Mouse (Mus musculus) lung, adult 18-20 months (tissue): ENCODE data around the gene Scnm1.

Experiments
- DNase-seq, 2 experiments: peaks; one replicate each; pipeline ENCODE4 v3.0.0; 2022; ENCODE audit warnings: mixed read lengths in 2 of 2

Scnm1 gene

GRCm38 (mm10) chr3:95106338-95107117 is 27.3 kb downstream of the Scnm1 start, which contains the start of gene Pip5k1a:
Pip5k1a (minus strand) TSS chr3:95106930.
- DNase-seq, result peak; percentile 96 to 98

GRCm38 (mm10) chr3:95105586-95106337 is 28.0 kb downstream of the Scnm1 start:
- no peak for DNase-seq

- no peak for DNase-seq
Observed at GRCm38 (mm10) chr3:95105121-95105520, 28.7 kb downstream of the Scnm1 start.

- no peak for DNase-seq
Observed at GRCm38 (mm10) chr3:95100854-95101253, 33.0 kb downstream of the Scnm1 start.

GRCm38 (mm10) chr3:95088071-95088470 is 45.7 kb downstream of the Scnm1 start:
- no peak for DNase-seq
